Mouse (Mus musculus): ENCODE results near the gene St3gal5. TPM values are rescaled to one million over a fixed set of nuclear protein-coding genes. Genes with fewer than 3 reads are reported as not detected.
A peak's percentile ranks its signal among the peaks of the same experiment; 100 is the strongest.

Gene St3gal5
- polyA plus RNA-seq, 1 experiment from 2014 or later = 44.4 TPM

GRCm38 (mm10) chr6:72096669-72097068, 723 bp upstream of the St3gal5 start:
- H3K27me3 ChIP-seq (ENCODE audit: control insufficient read depth, insufficient read depth, low read length) = no peaks in the 10 kb centered on the region
- peaks cover 20 to 43% of the 10 kb centered on the region in 2 experiments for H3K4me1 ChIP-seq (ENCODE audit: control insufficient read depth in 2 of 2, insufficient read depth in 2 of 2, low read length in 2 of 2)
- H3K4me3 ChIP-seq (ENCODE audit: control insufficient read depth in 1 of 2, insufficient read depth in 1 of 2, low read depth in 1 of 2, low read length in 2 of 2) = peak overlapping the region in 1 of 2 experiments; percentile 86; a peak in 3 of 4 replicates
- H3K36me3 ChIP-seq (ENCODE audit: control insufficient read depth, insufficient read depth, low read length) = no peaks in the 10 kb centered on the region
- ATAC-seq (ENCODE audit: insufficient number of reproducible peaks, insufficient read depth, low FRiP score, low read depth) = no peak
- H3K27ac ChIP-seq (replicated peaks in 1 of 2; ENCODE audit: control insufficient read depth in 1 of 2, insufficient read depth in 1 of 2, low read depth in 2 of 2, low read length in 2 of 2) = peak overlapping the region; percentile 68 to 77
- 52% methylated on average over 8 of the region's 8 CpGs for WGBS
- H3K9ac ChIP-seq (ENCODE audit: low read length) = peak overlapping the region; percentile 91
- H3K9me3 ChIP-seq (ENCODE audit: control insufficient read depth, low read length) = no peaks in the 10 kb centered on the region
- H3K4me2 ChIP-seq (ENCODE audit: low read length) = peak overlapping the region; percentile 98

DNA sequence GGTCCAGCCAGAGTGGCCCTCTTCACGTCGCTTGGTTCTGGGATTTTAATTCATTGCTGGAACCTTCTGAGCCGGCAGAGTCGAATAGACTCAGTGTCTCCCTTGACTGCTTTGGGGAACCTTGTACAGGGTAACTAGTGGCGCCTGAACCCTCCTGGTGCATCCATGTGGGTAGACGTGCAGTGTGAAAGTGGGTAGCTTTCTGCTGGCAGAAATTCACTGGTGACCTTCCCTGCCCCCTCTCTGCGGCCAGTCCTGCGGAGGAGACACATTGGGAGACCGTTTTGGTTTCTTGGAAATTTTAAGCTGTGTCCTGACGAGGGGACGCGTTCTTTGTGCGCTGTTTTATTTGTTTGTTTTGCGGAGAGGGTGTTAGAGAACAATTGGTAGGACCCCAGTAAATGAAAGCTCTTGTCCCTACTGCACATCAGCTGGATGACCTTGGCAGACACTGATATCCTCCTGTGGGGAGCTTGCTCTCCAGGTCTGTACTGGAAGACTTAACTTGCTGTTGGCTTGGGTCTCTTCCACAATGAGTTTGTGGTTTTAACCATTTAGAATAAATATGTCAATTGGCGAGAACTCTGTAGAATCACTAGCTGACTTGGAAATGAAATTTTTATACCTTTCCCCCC, 746 bp downstream of the St3gal5 start:
- no peak for ATAC-seq (ENCODE audit: insufficient number of reproducible peaks, insufficient read depth, low FRiP score, low read depth)
- H3K4me2 ChIP-seq (ENCODE audit: low read length) = peak overlapping the region; percentile 98
- H3K4me3 ChIP-seq (ENCODE audit: control insufficient read depth in 1 of 2, insufficient read depth in 1 of 2, low read depth in 1 of 2, low read length in 2 of 2) = peak overlapping the region; percentile 73 to 86
- no peaks in the 10 kb centered on the region for H3K9me3 ChIP-seq (ENCODE audit: control insufficient read depth, low read length)
- no peaks in the 10 kb centered on the region for H3K36me3 ChIP-seq (ENCODE audit: control insufficient read depth, insufficient read depth, low read length)
- H3K4me1 ChIP-seq (ENCODE audit: control insufficient read depth in 2 of 2, insufficient read depth in 2 of 2, low read length in 2 of 2) = peaks cover 21 to 39% of the 10 kb centered on the region in 2 experiments
- no peaks in the 10 kb centered on the region for H3K27me3 ChIP-seq (ENCODE audit: control insufficient read depth, insufficient read depth, low read length)
- WGBS = 3% methylated on average over 15 of the region's 15 CpGs
- H3K27ac ChIP-seq (replicated peaks in 1 of 2; ENCODE audit: control insufficient read depth in 1 of 2, insufficient read depth in 1 of 2, low read depth in 2 of 2, low read length in 2 of 2) = peak overlapping the region; percentile 75 to 84
- peak overlapping the region; percentile 91 for H3K9ac ChIP-seq (ENCODE audit: low read length)

DNA sequence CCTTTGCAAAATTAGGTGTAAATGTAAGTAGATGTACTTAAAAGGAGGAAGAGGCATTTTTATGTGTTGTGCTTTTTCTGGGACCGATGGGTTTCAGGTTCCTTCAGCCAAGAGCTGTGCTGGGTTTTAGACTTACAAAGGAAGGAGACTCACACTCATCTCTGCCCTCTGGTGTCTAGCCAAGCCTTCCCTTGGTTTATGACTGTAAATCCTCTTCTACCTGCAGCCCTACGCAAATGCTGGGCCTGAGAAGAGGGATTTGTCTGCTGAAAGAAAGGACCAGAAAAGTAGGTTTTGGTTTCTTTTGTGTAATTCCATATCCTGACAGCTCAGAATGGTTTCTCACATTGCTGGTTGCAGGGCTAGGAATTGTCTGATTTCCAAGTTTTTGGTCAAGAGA, 1.3 kb downstream of the St3gal5 start:
- Histone ChIP-seq H3K9me3 (ENCODE audit: control insufficient read depth, low read length) (no peaks in the 10 kb centered on the region), H3K27me3 (ENCODE audit: control insufficient read depth, insufficient read depth, low read length) (no peaks in the 10 kb centered on the region), H3K4me3 (ENCODE audit: control insufficient read depth in 1 of 2, insufficient read depth in 1 of 2, low read depth in 1 of 2, low read length in 2 of 2) (peak overlapping the region; percentile 18 to 86; a peak in 3 of 4 replicates), H3K4me1 (ENCODE audit: control insufficient read depth in 2 of 2, insufficient read depth in 2 of 2, low read length in 2 of 2) (peaks cover 21 to 39% of the 10 kb centered on the region in 2 experiments), H3K36me3 (ENCODE audit: control insufficient read depth, insufficient read depth, low read length) (no peaks in the 10 kb centered on the region), H3K4me2 (ENCODE audit: low read length) (peak overlapping the region; percentile 98), H3K9ac (ENCODE audit: low read length) (peak overlapping the region; percentile 91), H3K27ac (replicated peaks in 1 of 2; ENCODE audit: control insufficient read depth in 1 of 2, insufficient read depth in 1 of 2, low read depth in 2 of 2, low read length in 2 of 2) (peak overlapping the region; percentile 28 to 84; a peak in 1 of 4 replicates)
- 31% methylated on average over 2 of the region's 2 CpGs for WGBS
- no peak for ATAC-seq (ENCODE audit: insufficient number of reproducible peaks, insufficient read depth, low FRiP score, low read depth)

- peaks cover 21 to 39% of the 10 kb centered on the region in 2 experiments for H3K4me1 ChIP-seq (ENCODE audit: control insufficient read depth in 2 of 2, insufficient read depth in 2 of 2, low read length in 2 of 2)
- no peaks in the 10 kb centered on the region for H3K36me3 ChIP-seq (ENCODE audit: control insufficient read depth, insufficient read depth, low read length)
- H3K27me3 ChIP-seq (ENCODE audit: control insufficient read depth, insufficient read depth, low read length) = no peaks in the 10 kb centered on the region
- no peak overlapping the region for H3K27ac ChIP-seq (replicated peaks in 1 of 2; ENCODE audit: control insufficient read depth in 1 of 2, insufficient read depth in 1 of 2, low read depth in 2 of 2, low read length in 2 of 2)
- no peak overlapping the region for H3K9ac ChIP-seq (ENCODE audit: low read length)
- peak overlapping the region in 1 of 2 experiments; percentile 86; a peak in 2 of 4 replicates for H3K4me3 ChIP-seq (ENCODE audit: control insufficient read depth in 1 of 2, insufficient read depth in 1 of 2, low read depth in 1 of 2, low read length in 2 of 2)
- WGBS = 84% methylated on average over 3 of the region's 3 CpGs
- ATAC-seq (ENCODE audit: insufficient number of reproducible peaks, insufficient read depth, low FRiP score, low read depth) = no peak
- no peaks in the 10 kb centered on the region for H3K9me3 ChIP-seq (ENCODE audit: control insufficient read depth, low read length)
- H3K4me2 ChIP-seq (ENCODE audit: low read length) = peak overlapping the region; percentile 98
Observed at GRCm38 (mm10) chr6:72099281-72099680, 1.9 kb downstream of the St3gal5 start.

DNA sequence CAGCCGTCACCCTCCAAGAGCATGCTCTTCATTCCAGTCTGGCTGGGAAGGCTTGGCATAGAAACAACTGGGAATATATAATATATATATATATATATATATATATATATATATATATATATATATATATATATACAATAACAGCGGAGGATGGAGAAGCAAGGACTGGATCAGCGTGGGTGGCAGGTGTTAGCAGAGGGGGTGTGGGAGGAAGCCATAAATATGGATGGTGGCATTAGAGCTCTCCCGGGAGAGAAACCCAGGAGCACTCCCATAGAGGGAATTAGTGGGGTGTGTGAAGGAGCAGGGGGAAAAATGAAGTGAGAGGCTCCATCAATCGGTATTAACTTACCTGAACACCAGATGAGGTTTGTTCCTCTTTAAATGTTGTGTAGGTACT, 2.8 kb downstream of the St3gal5 start:
- H3K27ac ChIP-seq (replicated peaks in 1 of 2; ENCODE audit: control insufficient read depth in 1 of 2, insufficient read depth in 1 of 2, low read depth in 2 of 2, low read length in 2 of 2) = no peak overlapping the region
- peaks cover 21 to 42% of the 10 kb centered on the region in 2 experiments for H3K4me1 ChIP-seq (ENCODE audit: control insufficient read depth in 2 of 2, insufficient read depth in 2 of 2, low read length in 2 of 2)
- H3K9ac ChIP-seq (ENCODE audit: low read length) = no peak overlapping the region
- H3K36me3 ChIP-seq (ENCODE audit: control insufficient read depth, insufficient read depth, low read length) = no peaks in the 10 kb centered on the region
- H3K27me3 ChIP-seq (ENCODE audit: control insufficient read depth, insufficient read depth, low read length) = no peaks in the 10 kb centered on the region
- H3K4me3 ChIP-seq (ENCODE audit: control insufficient read depth in 1 of 2, insufficient read depth in 1 of 2, low read depth in 1 of 2, low read length in 2 of 2) = no peak overlapping the region
- H3K9me3 ChIP-seq (ENCODE audit: control insufficient read depth, low read length) = no peaks in the 10 kb centered on the region
- WGBS = 82% methylated on average over 5 of the region's 5 CpGs
- peak overlapping the region; percentile 8; the same call in 1 of the 2 replicates for H3K4me2 ChIP-seq (ENCODE audit: low read length)
- no peak for ATAC-seq (ENCODE audit: insufficient number of reproducible peaks, insufficient read depth, low FRiP score, low read depth)

GRCm38 (mm10) chr6:72100939-72101338, 3.5 kb downstream of the St3gal5 start:
- no peaks in the 10 kb centered on the region for H3K36me3 ChIP-seq (ENCODE audit: control insufficient read depth, insufficient read depth, low read length)
- H3K4me1 ChIP-seq (ENCODE audit: control insufficient read depth in 2 of 2, insufficient read depth in 2 of 2, low read length in 2 of 2) = peaks cover 21 to 38% of the 10 kb centered on the region in 2 experiments
- no peak overlapping the region for H3K9ac ChIP-seq (ENCODE audit: low read length)
- whole genome bisulfite sequencing = 37% methylated on average over 8 of the region's 8 CpGs
- H3K27ac ChIP-seq (replicated peaks in 1 of 2; ENCODE audit: control insufficient read depth in 1 of 2, insufficient read depth in 1 of 2, low read depth in 2 of 2, low read length in 2 of 2) = no peak overlapping the region
- no peak overlapping the region for H3K4me2 ChIP-seq (ENCODE audit: low read length)
- no peak for ATAC-seq (ENCODE audit: insufficient number of reproducible peaks, insufficient read depth, low FRiP score, low read depth)
- H3K27me3 ChIP-seq (ENCODE audit: control insufficient read depth, insufficient read depth, low read length) = no peaks in the 10 kb centered on the region
- H3K4me3 ChIP-seq (ENCODE audit: control insufficient read depth in 1 of 2, insufficient read depth in 1 of 2, low read depth in 1 of 2, low read length in 2 of 2) = no peak overlapping the region
- no peaks in the 10 kb centered on the region for H3K9me3 ChIP-seq (ENCODE audit: control insufficient read depth, low read length)

GRCm38 (mm10) chr6:72101386-72101785, 4.0 kb downstream of the St3gal5 start:
- Histone ChIP-seq H3K27me3 (ENCODE audit: control insufficient read depth, insufficient read depth, low read length) (no peaks in the 10 kb centered on the region), H3K4me3 (ENCODE audit: control insufficient read depth in 1 of 2, insufficient read depth in 1 of 2, low read depth in 1 of 2, low read length in 2 of 2) (no peak overlapping the region), H3K9ac (ENCODE audit: low read length) (no peak overlapping the region), H3K36me3 (ENCODE audit: control insufficient read depth, insufficient read depth, low read length) (no peaks in the 10 kb centered on the region), H3K4me1 (ENCODE audit: control insufficient read depth in 2 of 2, insufficient read depth in 2 of 2, low read length in 2 of 2) (peaks cover 19 to 40% of the 10 kb centered on the region in 2 experiments), H3K27ac (replicated peaks in 1 of 2; ENCODE audit: control insufficient read depth in 1 of 2, insufficient read depth in 1 of 2, low read depth in 2 of 2, low read length in 2 of 2) (no peak overlapping the region), H3K9me3 (ENCODE audit: control insufficient read depth, low read length) (no peaks in the 10 kb centered on the region), H3K4me2 (ENCODE audit: low read length) (no peak overlapping the region; the same call in 1 of the 2 replicates)
- ATAC-seq (ENCODE audit: insufficient number of reproducible peaks, insufficient read depth, low FRiP score, low read depth) = no peak
- WGBS = 60% methylated on average over 4 of the region's 4 CpGs

DNA sequence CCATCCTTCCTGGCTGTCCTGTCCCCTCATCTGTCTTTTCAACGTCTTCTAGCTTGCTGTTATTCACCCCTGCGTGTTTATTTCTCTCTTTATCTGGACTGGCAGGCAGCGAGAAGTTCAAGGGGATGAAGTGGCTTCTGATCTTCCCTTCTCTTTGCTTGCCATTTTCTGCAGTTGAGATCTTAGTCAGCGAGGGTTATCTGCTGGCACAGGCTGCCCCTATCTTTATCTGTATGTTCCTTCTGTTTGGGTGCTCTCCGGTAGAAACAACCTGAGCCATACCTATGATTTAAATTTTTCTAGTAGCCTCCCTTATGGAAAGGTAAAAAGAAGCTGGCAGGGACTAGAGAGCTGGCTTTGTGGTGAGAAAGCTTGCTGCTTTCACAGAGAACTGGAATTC, 4.7 kb downstream of the St3gal5 start:
- no peak overlapping the region for H3K4me3 ChIP-seq (ENCODE audit: control insufficient read depth in 1 of 2, insufficient read depth in 1 of 2, low read depth in 1 of 2, low read length in 2 of 2)
- WGBS = 26% methylated on average over 5 of the region's 5 CpGs

More for the DNA sequence above, 4.7 kb downstream of the St3gal5 start:
- no peaks in the 10 kb centered on the region for H3K9me3 ChIP-seq (ENCODE audit: control insufficient read depth, low read length)
- H3K4me2 ChIP-seq (ENCODE audit: low read length) = no peak overlapping the region
- no peaks in the 10 kb centered on the region for H3K36me3 ChIP-seq (ENCODE audit: control insufficient read depth, insufficient read depth, low read length)
- no peaks in the 10 kb centered on the region for H3K27me3 ChIP-seq (ENCODE audit: control insufficient read depth, insufficient read depth, low read length)
- H3K4me1 ChIP-seq (ENCODE audit: control insufficient read depth in 2 of 2, insufficient read depth in 2 of 2, low read length in 2 of 2) = peaks cover 17 to 43% of the 10 kb centered on the region in 2 experiments
- H3K9ac ChIP-seq (ENCODE audit: low read length) = no peak overlapping the region
- no peak overlapping the region for H3K27ac ChIP-seq (replicated peaks in 1 of 2; ENCODE audit: control insufficient read depth in 1 of 2, insufficient read depth in 1 of 2, low read depth in 2 of 2, low read length in 2 of 2)
- no peak for ATAC-seq (ENCODE audit: insufficient number of reproducible peaks, insufficient read depth, low FRiP score, low read depth)

Data from heart, embryonic 14.5 days (tissue).